Mouse (Mus musculus) kidney, postnatal 10 days (tissue): Measurements from ENCODE around the gene Pbld1.
A peak's percentile ranks its signal among the peaks of the same experiment; 100 is the strongest.

ENCODE experiments used
- DNase-seq: peaks from one replicate; pipeline ENCODE4 v3.0.0; 2021; ENCODE audit warnings: mixed read lengths

Gene Pbld1

DNA sequence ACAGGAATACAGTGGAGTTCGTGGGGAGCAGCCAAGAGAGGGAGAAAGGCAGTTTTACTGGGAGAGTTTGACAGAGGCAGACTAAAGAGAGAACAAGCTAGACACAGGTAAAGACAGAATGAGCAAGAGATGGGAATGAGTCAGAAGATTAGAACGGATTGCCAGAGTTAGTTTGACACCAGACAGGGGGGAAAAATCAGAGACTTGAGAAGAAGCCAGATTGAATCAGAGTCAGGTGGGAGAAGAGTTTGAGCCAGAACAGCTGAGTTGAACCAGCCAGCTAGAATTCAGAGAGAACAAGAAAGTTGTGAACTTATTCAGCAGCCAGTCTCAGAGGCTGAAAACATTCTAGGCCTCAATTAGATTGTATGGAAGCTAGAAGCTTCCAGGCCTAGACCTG is at the start of gene Pbld1:
Gene Pbld1, plus strand, starts transcription at position 301 of the 400 bp plus-strand sequence.
- DNase-seq, result no peak

- no peak for DNase-seq
Measured at GRCm38 (mm10) chr10:63010268-63010667, 49.7 kb upstream of the Pbld1 start.

DNA sequence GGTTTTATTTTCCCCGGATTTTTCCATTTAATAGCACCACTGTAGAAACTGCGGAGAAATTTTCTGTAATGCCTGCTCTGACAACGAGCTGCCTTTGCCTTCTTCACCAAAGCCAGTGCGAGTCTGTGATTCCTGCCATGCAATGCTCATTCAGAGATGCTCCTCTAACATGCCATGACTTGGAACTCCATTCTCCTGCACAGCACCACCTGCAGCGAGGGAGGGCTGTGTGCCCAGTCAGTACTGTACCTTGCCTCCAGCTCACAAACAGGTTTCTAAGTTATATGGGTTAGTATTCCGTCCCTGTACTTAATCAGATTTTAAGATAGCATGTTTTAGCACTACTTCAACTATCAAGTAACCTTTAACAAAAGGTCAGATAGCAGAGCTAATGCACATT is 48.4 kb upstream of the Pbld1 start:
- DNase-seq, result no peak

GRCm38 (mm10) chr10:63013476-63013875 is 46.5 kb upstream of the Pbld1 start:
- DNase-seq, result no peak

GRCm38 (mm10) chr10:63014168-63014567 is 45.8 kb upstream of the Pbld1 start:
- no peak for DNase-seq

DNA sequence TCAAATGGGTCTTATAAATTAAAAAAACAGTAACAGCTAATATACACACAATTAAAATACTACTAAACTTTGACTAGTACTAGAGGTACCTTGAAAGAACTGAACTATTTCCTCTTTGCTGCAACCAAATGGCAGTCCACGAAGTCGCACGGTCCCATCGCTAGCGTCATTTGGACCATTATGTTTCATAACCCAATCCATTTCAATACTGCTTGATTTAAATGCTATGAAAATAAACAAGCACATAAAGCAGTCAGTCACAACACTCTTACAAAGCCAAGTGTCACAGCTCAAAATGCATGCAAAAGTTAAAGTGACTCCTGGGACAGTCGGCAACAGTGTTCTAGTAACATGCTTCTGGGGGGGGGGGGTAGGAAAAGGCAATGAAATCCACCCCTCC is 40.7 kb upstream of the Pbld1 start:
- DNase-seq, result no peak

- DNase-seq, result no peak
Measured at GRCm38 (mm10) chr10:63021702-63022101, 38.3 kb upstream of the Pbld1 start.

- peak; percentile 23 for DNase-seq
Measured at GRCm38 (mm10) chr10:63022541-63023120, 37.3 kb upstream of the Pbld1 start.

- peak; percentile 83 for DNase-seq
Measured at GRCm38 (mm10) chr10:63023121-63023748, 36.7 kb upstream of the Pbld1 start.

- DNase-seq, result peak; percentile 99
Measured at GRCm38 (mm10) chr10:63023749-63024579, 36.0 kb upstream of the Pbld1 start, which contains the start of the genes Hnrnph3 and Pbld2. Gene Hnrnph3, minus strand, starts transcription at chr10:63024217. Gene Pbld2, plus strand, starts transcription at chr10:63024315.

DNA sequence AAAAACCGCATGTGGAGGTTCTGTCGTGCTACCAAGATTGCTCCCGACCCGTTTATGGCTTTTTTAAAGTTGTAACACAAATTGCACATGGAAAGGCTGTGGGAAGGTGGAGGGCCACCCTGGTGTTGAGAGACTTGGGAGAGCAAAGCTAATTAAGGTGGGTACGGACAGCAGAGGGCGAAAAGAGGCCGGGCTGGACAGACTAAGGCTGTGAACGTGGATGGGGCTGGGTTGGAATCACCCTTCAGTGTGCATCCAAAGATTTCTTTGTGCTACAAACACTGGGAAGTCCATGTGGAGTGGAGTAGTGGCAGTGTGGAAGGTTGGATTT is 35.4 kb upstream of the Pbld1 start:
- peak; percentile 83 for DNase-seq

GRCm38 (mm10) chr10:63025016-63025415 is 34.9 kb upstream of the Pbld1 start:
- no peak for DNase-seq

GRCm38 (mm10) chr10:63025491-63026011 is 34.4 kb upstream of the Pbld1 start:
- DNase-seq, result no peak

GRCm38 (mm10) chr10:63026156-63026794 is 33.7 kb upstream of the Pbld1 start:
- DNase-seq, result no peak

- no peak for DNase-seq
Measured at GRCm38 (mm10) chr10:63026795-63027160, 33.2 kb upstream of the Pbld1 start.

GRCm38 (mm10) chr10:63027376-63028161 is 32.4 kb upstream of the Pbld1 start:
- no peak for DNase-seq

- DNase-seq, result no peak
Measured at GRCm38 (mm10) chr10:63028396-63028795, 31.6 kb upstream of the Pbld1 start.

DNA sequence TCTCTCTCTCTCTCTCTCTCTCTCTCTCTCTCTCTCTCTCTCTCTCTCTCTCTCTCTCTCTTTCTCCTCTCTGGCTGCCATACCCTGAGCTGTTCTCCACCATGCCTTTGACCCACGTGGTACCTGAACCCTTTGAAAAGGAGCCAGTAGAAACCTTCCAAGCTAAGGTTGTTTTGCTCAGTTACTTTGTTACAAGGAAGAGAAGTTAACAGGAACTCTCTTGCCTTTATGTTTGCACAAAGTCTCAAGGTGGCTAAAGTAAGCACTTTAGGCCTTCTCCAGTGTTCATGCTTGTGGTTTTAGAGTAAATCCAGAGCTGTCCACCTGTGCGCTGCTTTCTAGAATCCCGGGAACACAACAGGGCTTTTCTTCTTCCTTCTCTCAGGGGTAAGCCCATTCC is 27.7 kb upstream of the Pbld1 start:
- DNase-seq, result no peak

DNA sequence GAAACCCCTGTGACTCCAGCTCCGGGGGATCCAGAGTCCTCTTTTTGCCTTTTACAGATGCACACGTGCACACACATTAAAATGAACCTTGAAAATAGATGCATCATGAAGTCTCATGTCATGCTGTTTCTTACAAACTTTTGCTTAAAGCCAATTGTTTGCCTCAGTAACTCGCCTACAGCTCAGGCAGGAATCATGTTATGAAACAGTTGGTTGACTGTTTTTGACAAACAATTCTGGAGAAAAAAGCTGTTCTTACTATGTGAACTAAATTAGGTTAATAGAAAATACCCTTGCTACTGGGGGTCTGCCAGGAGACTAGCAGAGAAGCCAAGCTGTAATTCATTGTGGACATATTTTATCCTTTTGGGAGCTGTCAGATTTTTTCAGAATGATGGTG is 27.0 kb upstream of the Pbld1 start:
- DNase-seq, result no peak

DNA sequence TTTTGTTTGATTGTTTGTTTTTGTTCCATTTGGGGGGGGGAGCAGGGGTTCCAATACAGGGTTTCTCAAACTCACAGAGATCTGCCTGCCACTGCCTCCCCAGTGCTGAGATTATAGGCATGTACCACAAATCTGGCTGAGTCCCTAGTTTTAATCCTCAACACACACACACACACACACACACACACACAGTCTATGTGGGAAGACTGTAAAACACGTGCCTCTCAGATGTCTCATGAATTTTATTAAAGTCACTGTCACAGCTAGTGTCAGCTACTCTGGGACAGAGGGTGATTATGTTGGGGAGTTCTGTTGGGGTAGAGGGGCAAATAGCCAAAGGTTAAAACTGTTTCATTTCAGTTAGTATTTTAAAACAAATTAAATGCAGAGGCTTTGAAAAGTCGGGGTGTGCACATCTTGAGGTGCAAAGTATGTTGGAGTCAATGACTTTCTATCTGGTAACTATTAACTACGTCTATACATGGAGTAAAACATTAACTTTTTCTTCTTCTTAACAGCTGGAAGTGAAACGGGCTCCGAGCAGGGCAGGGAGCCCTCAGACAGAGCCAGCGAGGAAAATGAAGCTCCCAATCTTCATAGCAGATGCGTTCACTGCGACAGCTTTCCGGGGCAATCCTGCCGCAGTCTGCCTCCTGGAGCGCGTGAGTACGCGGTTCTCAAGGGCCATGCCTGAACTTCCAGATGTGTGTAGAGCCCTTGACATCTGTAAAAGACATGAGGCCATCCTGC is 21.2 kb upstream of the Pbld1 start:
- DNase-seq, result peak; percentile 56

GRCm38 (mm10) chr10:63039867-63040628 is 19.9 kb upstream of the Pbld1 start:
- DNase-seq, result no peak
